In the genomic region with DNA sequence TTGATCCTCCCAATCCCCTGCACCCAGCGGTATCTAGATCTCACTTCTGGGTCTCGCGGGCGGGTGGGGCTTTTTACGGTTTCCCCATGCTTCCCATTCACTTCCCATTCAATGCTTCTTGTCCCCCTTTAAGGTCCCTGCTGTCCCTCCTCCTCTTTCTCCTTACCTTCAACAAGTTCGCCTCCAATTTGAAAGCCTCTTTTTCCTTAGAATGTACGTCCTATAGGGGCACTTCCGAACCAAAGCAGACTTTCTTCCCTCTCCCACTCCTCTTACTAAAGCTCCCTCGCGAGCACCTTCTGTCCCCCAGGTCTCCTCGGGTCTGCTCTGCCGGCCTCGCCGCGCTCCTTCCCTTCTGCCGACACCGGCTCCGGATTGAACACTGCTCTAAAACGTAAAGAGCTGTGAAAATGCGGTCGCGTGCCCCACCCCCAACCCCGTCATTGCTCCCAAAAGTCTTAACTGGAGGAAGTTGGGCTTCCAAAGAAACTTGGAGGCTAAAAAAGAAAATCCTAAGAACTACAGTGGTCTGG, we compare ENCODE assay signal across 8 mouse cellular contexts. TPM values are rescaled to one million over a fixed set of nuclear protein-coding genes. Genes with fewer than 3 reads are reported as not detected.
DNase-seq lines count a peak whose midpoint lies in the region; ATAC-seq and TF ChIP-seq lines count a peak whose summit lies in the region.

Gene Gata3 (minus strand): TSS at position 384 of the 533 bp plus-strand sequence.

- H3K36me3 ChIP-seq in heart, embryonic 14.5 days (ENCODE audit: control insufficient read depth, insufficient read depth, low read length) = no peaks in the 10 kb centered on the region
- peaks cover 15% of the 10 kb centered on the region for H3K36me3 ChIP-seq in G1E (replicated peaks)
- no peaks in the 10 kb centered on the region for H3K36me3 ChIP-seq in hindbrain, embryonic 10.5 days
- H3K36me3 ChIP-seq in midbrain, embryonic 10.5 days = no peaks in the 10 kb centered on the region

- peaks cover 95% of the 10 kb centered on the region for H3K27me3 ChIP-seq in heart, embryonic 14.5 days (ENCODE audit: control insufficient read depth, insufficient read depth, low read length)
- peaks cover 7% of the 10 kb centered on the region for H3K27me3 ChIP-seq in G1E (ENCODE audit: insufficient read depth, low read length)
- H3K27me3 ChIP-seq in hindbrain, embryonic 10.5 days (ENCODE audit: insufficient read depth, poor library complexity, severe bottlenecking) = peaks cover 97% of the 10 kb centered on the region
- H3K27me3 ChIP-seq in midbrain, embryonic 10.5 days (ENCODE audit: low read depth, poor library complexity, severe bottlenecking) = peaks cover 97% of the 10 kb centered on the region

- DNase-seq in heart, adult 8-10 months (ENCODE audit: low spot score) = no peak
- peak; percentile 39 for DNase-seq in G1E (ENCODE audit: low spot score)
- DNase-seq in hindbrain, embryonic 10.5 days (ENCODE audit: low spot score) = peak; percentile 44
- peak; percentile 51 for DNase-seq in midbrain, embryonic 10.5 days (ENCODE audit: low spot score)
- no peak for DNase-seq in cerebellum, adult 11 months
- DNase-seq in spleen, postnatal 14 days (ENCODE audit: low spot score in 2 of 2) = no peak
- DNase-seq in testis, postnatal 14 days (ENCODE audit: low spot score) = no peak

- no peaks in the 10 kb centered on the region for H3K9me3 ChIP-seq in heart, embryonic 14.5 days (ENCODE audit: control insufficient read depth, low read length)
- no peaks in the 10 kb centered on the region for H3K9me3 ChIP-seq in G1E (replicated peaks)
- peaks cover 3% of the 10 kb centered on the region; the same call in 1 of the 2 replicates for H3K9me3 ChIP-seq in hindbrain, embryonic 10.5 days
- H3K9me3 ChIP-seq in midbrain, embryonic 10.5 days (replicated peaks) = no peaks in the 10 kb centered on the region

- no peak for ATAC-seq in heart, embryonic 14.5 days (ENCODE audit: insufficient number of reproducible peaks, insufficient read depth, low FRiP score, low read depth)
- ATAC-seq in G1E (ENCODE audit: extremely low read depth, insufficient number of reproducible peaks, low FRiP score, poor library complexity, severe bottlenecking) = no peak

- no peak within 1 kb of the TSS for H3K9ac ChIP-seq in heart, embryonic 14.5 days (ENCODE audit: low read length)

- WGBS in heart, embryonic 14.5 days = 0% methylated on average over 23 of the region's 23 CpGs
- under 1% methylated on average over 23 of the region's 23 CpGs for WGBS in hindbrain, embryonic 10.5 days
- WGBS in midbrain, embryonic 10.5 days = under 1% methylated on average over 23 of the region's 23 CpGs

- peaks cover 0 to 13% of the 10 kb centered on the region in 2 experiments; a peak in 1 of 4 replicates for H3K4me1 ChIP-seq in heart, embryonic 14.5 days (ENCODE audit: control insufficient read depth in 2 of 2, insufficient read depth in 2 of 2, low read length in 2 of 2)
- H3K4me1 ChIP-seq in G1E (ENCODE audit: insufficient read depth, low read depth, low read length) = peaks cover 88% of the 10 kb centered on the region
- peaks cover 15% of the 10 kb centered on the region for H3K4me1 ChIP-seq in hindbrain, embryonic 10.5 days (replicated peaks)
- peaks cover 22% of the 10 kb centered on the region for H3K4me1 ChIP-seq in midbrain, embryonic 10.5 days

- H3K27ac ChIP-seq in heart, embryonic 14.5 days (replicated peaks in 1 of 2; ENCODE audit: control insufficient read depth in 1 of 2, insufficient read depth in 1 of 2, low read depth in 2 of 2, low read length in 2 of 2) = no peak within 1 kb of the TSS
- H3K27ac ChIP-seq in hindbrain, embryonic 10.5 days = no peak within 1 kb of the TSS
- H3K27ac ChIP-seq in midbrain, embryonic 10.5 days (replicated peaks) = no peak within 1 kb of the TSS

- H3K4me2 ChIP-seq in heart, embryonic 14.5 days (ENCODE audit: low read length) = peak within 1 kb of the TSS; percentile 62

- no peak for TF ChIP-seq CTCF in G1E (IDR thresholded peaks at IDR 0.05; ENCODE audit: low read depth, low read length)

- peak within 1 kb of the TSS; percentile 25 for H3K4me3 ChIP-seq in heart, embryonic 14.5 days (ENCODE audit: control insufficient read depth in 1 of 2, insufficient read depth in 1 of 2, low read depth in 1 of 2, low read length in 2 of 2)
- peak within 1 kb of the TSS; percentile 76 for H3K4me3 ChIP-seq in G1E (ENCODE audit: low read depth, low read length)
- H3K4me3 ChIP-seq in hindbrain, embryonic 10.5 days = peak within 1 kb of the TSS; percentile 36
- H3K4me3 ChIP-seq in midbrain, embryonic 10.5 days = peak within 1 kb of the TSS; percentile 36

RNA-seq across cellular contexts. Expression of gene Gata3, which starts in this region (rescaled TPM):
- 2.4 and 3.1 TPM in 2 replicates for polyA plus RNA-seq in heart, embryonic 14.5 days (2014; fragmentation: Nextera tagmentation; extraction: Ambion mirVana)
- total RNA-seq in heart, adult 8-10 months (2022) = 1 to 10 TPM; 1.2 to 1.7 (median 1.3) TPM
- 13.5 and 19.2 TPM in 2 replicates for total RNA-seq in G1E (2014; fragmentation: Nextera tagmentation)
- total RNA-seq in G1E (2017) = 1.9 TPM in 2 replicates
- polyA plus RNA-seq in G1E (2012) = 17.8 and 18.4 TPM in 2 replicates
- 14.2 and 16.8 TPM in 2 replicates for polyA plus RNA-seq in hindbrain, embryonic 10.5 days (2016; fragmentation: Nextera tagmentation; extraction: Ambion mirVana)
- 10.5 and 28.2 TPM in 2 replicates for polyA plus RNA-seq in midbrain, embryonic 10.5 days (2016; fragmentation: Nextera tagmentation; extraction: Ambion mirVana)

Comparison
In these comparisons a context has a peak if more than half of its experiments do, and no peak if none do; other contexts are left out.
1. H3K4me3 ChIP-seq: peak in every context shown above with its lines; median percentile 76 in G1E; 36 in hindbrain, embryonic 10.5 days; 36 in midbrain, embryonic 10.5 days; 25 in heart, embryonic 14.5 days.
2. DNase-seq: peak in G1E (single experiment), hindbrain, embryonic 10.5 days (single experiment) and midbrain, embryonic 10.5 days (single experiment); none in heart, adult 8-10 months (single experiment), cerebellum, adult 11 months (single experiment), spleen, postnatal 14 days (0 of 2) and testis, postnatal 14 days (single experiment).